Mouse (Mus musculus): ENCODE data around the gene Chrnb1. TPM values are rescaled to one million over a fixed set of nuclear protein-coding genes. Genes with fewer than 3 reads are reported as not detected.

Chrnb1 gene
- total RNA-seq, 2 experiments from 2014 or later, result 3.1 to 5.1 TPM

DNA sequence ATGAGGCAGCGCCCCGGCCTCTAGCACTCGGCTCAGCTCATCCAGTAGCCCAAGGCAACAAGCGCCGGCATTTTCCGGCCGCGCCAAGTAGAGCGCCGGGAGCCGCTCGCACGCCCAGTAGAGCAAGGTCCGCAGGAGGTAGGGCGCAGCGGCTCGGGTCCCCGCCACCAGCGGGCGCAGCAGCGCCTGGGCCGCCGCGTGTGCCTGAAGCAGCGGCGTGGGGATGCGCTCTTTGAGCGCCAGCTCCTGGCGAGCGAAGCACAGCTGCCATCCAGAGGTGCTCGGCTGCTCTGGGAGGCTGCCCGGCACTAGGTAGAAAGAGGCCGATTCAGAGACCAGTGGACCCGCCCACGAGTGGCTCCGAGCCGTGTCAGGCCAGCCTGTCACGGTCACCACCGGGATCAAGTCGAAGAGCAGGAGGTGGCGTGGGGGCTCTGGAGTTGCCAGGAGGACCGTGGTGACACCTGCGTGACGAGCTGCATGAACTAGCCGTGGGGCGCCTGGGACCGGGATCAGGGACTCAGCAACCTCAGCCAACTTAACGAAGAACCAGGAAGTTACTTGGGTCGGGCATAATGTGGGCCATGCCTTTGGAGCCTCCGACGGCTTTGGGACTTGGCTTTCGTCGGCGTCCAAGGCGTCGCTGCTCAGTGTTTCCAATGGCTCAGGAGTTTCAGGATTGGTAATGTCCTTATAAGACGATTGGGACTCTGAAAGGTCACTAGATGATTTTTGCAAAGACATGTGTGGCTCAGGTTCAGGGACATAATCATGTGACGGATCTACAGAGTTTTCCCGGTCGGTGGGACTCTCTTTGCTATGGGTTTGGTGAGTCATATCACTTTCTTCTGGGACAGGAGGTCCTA is 8.3 kb upstream of the Chrnb1 start:
- DNase-seq, result peak; percentile 82

DNA sequence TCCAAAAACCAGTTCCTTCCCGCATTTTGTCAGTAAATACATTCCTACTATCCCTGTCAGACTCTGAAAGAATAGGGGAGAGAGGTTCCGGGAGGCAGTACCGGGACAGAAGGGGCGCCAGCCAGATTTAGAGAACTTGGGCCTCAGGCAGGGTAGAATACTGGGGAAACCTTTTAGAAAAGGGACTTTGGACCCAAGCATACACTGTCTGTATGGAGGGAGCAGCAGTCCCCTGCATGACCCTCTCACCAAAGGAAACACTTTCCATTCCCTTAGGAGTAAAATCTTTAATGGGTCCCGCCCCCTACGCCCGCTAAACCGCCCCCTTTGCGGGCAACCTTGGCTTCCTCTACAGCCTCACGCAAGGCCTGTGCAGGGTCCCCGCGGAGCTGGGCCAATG is 7.6 kb upstream of the Chrnb1 start:
- DNase-seq, result no peak

DNA sequence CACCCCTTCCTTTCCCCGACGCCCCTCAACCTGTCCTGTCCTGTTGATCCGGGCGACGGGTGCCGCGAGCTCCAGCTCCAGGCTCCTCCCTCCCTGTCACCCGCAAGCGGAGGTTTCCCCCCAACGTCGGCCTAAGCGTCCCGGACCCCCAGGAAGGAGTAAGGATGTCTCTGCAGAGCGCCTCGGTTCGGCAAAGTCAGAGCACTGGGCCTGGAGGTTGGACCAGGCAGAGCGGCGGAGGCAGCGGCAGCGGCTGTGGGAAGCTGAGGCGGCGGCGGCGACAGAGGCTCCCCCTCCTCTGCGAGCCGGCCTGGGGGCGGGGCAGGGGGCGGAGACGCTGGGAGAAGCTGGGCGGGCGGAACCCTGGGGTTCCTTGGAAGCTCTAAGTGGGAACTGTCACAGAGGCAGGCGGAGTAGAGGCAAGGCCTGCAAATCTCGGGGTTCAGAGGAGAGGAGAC is 6.9 kb upstream of the Chrnb1 start:
- peak; percentile 89 for DNase-seq

DNA sequence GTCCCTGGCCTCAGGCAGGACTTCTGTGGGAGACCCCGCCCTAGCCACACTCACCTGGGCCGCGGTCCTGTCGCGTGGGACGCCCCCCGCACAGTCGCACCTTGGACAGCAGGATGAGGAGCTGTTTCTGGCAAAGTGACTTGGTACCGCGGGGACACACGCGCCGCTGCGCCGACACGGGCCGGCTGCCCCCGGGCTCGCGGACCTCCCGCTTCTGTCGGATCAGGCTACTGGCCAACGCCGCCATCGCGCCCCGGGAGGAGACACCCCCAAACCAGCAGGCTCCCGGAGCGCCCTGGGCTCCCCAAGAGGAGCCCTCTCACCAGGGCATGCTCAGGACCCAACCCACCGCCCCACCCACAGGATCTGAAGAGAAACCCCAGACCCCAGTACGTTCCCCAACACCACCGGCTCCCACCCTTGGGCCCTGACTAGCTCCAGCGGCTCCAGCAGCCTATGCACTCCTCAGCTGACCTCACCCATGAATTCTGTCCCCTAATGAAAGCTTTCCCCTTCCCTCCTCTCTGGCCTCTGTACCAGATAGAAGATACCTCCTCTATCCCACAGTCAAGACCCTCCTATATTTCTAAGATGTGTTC is 5.7 kb upstream of the Chrnb1 start, which contains the start of gene Fgf11:
Fgf11 (minus strand) TSS at position 479 of the 599 bp plus-strand sequence.
- no peak for DNase-seq

DNA sequence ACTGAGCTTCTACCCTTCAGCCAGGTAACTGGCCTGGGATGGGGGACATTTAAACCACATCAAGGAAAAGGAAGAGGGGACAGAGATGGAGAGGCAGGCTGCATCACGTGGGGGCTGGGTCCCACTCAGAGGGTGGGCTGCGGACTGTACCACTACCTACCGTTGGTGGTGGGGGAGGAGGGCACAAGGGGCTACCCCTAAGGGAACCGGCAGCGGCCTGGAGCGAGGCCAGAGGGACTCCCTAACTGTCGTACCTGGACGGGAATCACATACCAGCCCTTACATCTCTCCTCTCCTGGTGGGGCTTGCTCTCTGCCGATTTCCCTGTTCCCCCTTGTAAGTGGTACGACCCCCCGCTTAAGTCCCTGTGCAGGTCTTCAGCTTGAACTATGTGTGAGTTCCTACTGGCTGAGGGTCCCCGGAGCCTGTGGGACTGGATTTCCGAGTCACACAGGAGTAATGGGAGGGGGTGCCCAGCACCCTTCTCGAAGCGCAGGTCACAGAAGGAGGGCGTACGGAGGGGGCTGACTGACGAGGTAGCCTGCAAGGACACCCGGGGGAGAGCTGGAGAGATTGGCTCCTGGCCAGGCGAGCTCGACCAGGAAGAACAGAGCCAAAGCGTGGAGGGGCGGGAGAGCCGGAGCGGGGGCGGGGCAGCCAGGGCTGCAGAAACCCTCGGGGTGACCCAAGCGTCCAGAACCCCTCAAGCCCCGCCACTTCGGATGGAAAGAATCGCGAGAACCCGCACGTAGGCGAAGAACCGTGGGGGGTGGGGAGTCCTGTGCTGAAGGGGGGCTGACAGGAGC is 4.9 kb upstream of the Chrnb1 start:
- DNase-seq, result peak; percentile 79

DNA sequence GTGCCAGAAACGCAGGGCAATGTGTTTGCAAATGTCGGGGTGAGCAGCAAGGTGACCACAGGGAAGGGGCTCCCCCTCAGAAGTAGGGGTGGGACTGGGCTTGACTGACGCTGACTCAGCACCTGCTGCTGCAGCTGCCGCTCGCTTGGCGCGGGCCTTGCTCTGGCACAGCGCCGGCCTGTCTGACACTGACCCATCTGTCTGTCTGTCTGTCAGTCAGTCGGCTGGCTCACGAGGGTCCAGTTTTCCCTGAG is 4.3 kb upstream of the Chrnb1 start:
- peak; percentile 41 for DNase-seq

DNA sequence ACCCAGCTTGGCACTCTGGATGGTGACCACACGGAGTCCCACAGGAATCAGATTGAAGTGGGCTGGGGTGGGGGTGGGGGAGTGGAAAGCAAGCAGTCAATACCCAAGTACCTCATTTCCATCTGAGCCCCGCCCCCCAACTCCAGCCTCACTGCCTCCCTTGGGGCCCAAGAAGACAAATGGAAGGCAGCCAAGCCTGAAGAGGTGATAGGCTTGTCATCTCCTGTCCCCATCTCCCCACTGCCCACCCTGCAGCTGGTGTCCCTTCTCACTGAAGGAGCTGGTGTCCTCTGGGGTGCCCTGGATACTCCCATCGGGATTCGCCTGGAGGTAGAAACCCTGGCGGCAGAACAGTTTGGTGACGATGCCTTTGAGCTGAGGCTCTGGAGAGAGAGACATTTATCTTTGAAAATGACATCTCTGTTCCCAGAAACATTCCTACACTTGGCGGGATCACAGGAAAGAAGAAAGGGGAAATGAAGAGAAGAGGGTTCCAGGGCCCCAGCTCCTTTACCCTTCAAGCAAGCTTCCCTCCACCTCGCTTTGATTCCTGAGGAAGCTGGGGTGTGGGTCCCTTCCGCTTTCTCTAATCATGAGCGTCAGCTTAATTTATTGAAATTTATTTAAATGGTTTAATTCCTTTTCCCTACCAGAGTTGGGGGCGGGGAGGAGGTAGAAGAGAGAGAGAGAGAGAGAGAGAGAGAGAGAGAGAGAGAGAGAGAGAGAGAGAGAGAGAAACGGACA is 3.8 kb upstream of the Chrnb1 start:
- DNase-seq, result no peak

DNA sequence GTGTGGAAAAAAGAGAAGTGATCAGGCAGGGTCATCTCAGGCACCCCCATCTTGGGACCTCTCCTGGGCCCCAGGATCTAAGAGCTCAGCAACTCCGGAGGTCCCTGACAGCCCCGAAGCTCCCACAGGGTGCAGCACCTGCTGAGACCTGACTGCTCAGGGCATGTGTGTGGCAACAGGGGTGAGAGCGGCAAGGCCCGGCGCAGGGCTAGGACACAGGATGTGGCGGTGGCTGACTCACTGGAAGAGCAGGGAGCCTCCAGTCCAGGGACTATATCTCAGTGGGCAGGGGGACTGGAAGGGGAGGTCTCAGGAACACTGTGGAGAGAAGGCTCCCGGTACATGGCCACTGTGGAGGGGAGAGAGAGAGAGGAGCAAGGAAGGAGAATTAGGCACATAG is 2.2 kb upstream of the Chrnb1 start:
- no peak for DNase-seq

DNA sequence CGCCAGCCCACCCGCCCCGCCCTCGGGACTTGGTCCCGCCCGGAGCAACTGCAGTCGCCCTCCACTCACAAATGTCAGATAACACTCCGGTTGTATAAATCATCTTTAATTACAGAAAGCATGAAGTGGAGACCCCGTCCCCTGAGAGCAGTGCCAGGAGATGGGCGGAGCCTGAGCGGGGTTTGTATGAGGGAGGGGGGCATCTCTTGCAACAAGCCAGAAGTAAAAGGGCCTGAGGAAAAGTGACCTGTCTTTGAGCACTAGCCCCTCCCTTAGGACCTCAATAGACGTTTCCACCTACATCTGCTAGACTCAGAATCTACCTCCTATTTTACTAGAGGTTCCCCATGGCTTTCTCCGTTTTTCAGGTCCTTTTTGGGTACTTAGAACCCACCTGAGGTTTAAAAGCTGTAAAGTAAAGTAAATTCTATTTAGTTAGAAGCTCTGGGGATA is 266 bp upstream of the Chrnb1 start:
- no peak for DNase-seq

DNA sequence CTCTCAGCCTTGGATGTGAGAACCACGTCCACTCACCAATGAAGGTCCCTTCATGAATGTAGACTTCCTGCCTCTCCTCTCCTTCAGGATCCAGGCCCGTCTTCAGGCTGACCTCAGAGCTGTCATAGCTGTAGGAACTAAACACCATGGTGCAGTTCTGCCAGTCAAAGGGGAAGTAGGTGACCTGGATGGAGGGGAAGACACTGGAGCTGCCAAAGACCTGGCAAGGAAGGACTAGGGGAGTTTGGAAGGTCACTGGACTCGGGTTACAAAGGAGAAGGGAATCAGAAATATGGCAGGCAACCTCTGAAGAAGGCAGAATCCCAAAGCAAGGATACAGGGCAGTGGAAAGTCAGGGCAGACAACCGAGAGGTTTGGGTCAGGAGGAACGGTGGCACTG is 2.3 kb downstream of the Chrnb1 start:
- DNase-seq, result no peak

DNA sequence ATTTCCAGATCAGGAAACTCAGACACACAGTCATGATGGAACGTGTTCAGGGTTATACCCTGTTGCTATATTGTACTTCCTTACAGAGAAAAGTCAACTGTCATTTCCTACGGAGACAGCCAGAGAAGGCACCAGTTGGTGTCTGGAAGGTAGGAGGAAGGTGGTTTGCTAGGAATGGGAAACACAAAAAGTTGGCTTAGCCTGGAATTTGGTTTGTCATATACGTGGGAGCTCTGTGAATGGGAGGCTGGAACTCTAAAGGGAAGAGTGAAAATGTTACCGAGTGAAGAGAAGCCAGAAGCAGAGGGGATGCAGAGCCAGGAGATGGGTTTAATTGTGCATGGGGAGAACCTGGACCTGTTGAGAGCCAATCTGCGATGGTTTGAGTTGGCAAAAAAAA is 4.3 kb downstream of the Chrnb1 start:
- no peak for DNase-seq

DNA sequence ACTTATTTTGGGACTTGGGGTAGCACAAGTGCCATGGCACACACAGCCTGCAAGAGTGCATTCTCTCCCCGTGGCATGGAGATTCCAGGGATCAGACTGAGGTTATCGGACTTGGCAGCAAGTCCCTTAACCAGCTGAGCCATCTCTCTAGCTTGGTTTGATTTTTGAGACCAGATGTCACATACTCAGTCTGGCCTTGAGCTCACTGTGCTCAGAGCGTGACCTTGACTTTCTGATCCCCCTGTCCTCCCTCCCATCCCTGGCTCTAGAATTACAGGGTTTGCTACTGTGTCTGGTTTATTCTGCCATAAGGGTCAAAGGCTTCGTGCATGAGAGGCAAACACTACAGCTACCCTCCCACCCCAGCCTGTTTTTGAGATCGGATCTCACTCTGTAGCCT is 6.3 kb downstream of the Chrnb1 start:
- no peak for DNase-seq

DNA sequence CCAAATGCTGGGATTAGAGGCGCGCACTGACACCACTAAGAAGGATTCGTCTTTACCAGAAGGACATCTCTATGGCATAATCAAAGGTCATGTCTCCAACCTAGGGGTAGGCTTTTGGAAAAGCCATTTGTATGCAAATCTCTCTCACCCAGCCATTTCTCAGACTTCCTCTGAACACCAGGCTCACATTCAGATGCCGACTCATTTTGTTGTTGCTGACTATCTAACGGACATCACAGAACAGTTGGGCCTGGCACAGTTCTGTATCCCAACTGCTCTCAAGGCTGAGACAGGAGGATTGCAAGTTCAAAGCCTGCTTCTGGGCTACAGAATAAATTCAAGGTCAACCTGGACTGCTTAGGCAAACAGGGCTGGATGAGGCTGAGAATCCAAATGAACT is 8.4 kb downstream of the Chrnb1 start:
- no peak for DNase-seq

DNA sequence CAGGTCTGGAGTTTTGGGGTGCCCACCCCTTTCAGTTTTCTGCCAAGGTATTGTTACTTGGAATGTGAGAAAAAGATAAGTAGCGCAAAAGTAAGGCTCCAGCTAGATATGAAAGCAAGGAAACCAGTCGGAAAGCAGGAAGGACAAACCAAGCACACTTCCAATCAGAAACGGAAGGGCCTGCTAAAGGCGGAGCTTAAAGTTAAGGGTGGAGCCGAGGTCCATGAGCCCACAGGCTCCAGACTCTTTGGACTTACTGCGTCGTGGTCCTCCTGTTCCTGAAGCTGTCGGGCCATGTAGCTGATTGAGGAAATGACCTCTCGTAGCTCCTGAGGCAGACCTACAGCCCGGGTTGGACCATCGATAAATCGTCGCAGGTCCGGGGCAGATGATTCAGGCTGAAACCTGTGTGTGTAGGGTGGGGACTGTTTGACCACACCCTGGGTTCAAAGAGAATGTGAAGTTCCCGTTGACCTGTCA is 10.9 kb downstream of the Chrnb1 start:
- DNase-seq, result peak; percentile 50

DNA sequence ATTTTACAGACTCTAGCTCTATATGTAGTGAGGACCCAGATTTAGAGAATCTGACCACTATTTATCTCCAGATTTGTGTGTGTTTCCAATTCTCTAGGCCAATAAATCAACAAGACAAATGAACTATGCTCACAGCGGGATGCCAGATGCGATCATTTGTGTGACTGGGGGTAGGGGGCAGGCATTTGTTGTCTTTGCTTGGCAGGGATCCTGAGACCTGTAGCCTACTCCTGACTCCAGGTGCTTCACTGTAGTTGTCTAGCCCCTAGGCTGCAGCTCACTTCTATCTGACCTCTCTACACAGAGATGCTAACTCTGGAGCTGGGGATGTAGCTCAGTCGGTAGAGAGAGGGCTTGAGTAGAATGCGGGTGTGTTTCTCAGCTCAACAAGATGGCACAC is 13.9 kb downstream of the Chrnb1 start:
- DNase-seq, result no peak

DNA sequence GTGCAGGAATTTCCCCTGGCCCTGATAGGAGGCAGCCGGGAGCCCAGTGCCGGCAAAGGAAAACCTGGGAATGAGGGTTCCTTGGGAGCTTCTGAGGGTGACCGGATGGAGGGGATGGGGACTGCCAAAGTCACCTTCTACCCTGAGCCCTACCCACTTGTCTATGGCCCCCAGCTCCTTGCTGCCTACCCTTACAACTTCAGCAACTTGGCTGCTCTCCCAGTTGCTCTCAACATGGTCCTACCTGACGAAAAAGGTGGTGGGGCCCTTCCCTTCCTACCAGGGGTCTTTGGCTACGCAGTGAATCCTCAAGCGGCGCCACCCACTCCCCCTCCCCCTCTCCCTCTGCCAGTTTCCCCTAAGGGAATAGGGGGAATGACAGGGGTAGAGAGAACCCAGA is 16.8 kb downstream of the Chrnb1 start:
- no peak for DNase-seq

DNA sequence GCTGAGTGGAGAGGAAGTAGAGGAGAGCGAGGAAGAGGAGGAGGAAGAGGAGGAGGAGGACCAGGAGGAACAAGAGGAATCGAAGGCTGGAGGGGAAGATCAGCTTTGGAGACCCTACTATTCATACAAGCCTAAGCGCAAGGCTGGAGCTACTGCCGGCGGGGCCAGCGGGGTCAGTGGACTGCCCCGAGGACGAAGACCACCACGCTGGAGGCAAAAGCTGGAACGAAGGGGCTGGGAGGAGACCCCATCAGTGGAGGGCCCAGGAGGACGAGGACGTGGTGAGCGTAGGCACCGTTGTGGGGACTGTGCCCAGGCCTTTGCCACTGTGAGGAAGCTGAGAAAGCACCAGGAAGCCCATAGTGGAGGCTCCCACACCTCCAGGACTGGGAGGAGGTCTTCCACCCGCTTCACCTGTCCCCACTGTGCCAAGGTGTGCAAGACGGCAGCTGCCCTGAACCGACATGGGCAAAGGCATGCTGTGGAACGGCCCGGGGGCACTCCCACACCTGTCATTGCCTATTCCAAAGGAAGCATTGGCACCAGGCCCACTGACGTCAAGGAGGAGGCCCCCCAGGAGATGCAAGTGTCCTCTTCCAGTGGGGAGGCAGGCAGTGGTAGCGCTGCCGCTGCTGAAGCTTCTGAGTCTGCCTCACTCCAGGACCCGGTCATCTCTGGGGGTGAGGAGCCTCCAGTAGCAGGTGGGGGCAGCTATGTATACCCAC is 17.3 kb downstream of the Chrnb1 start:
- peak; percentile 43 for DNase-seq

DNA sequence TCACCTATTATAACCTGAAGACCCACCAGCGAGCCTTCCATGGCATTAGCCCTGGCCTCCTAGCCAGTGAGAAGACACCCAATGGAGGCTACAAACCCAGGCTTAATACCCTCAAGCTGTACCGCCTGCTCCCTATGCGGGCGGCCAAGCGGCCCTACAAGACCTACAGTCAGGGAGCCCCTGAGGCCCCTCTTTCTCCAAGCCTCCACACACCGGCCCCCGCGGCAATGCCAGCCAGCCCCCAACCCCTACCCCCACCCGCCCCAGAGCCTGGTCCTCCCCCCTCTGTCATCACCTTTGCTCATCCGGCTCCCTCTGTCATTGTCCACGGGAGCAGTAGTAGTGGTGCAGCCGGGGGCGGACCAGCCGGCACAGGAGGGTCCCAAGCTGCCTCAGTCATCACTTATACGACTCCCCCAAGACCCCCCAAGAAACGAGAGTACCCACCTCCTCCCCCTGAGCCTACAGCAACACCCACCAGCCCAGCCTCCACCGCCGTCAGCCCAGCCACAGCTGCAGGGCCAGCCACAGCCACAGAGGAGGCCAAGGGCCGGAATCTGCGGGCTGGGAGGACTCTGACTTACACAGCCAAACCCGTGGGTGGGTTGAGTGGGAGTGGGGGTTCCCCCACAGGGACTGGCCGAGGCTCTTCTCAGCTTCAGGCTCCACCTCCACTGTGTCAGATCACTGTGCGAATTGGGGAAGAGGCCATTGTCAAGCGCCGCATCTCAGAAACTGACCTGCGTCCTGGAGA is 18.1 kb downstream of the Chrnb1 start:
- DNase-seq, result no peak

DNA sequence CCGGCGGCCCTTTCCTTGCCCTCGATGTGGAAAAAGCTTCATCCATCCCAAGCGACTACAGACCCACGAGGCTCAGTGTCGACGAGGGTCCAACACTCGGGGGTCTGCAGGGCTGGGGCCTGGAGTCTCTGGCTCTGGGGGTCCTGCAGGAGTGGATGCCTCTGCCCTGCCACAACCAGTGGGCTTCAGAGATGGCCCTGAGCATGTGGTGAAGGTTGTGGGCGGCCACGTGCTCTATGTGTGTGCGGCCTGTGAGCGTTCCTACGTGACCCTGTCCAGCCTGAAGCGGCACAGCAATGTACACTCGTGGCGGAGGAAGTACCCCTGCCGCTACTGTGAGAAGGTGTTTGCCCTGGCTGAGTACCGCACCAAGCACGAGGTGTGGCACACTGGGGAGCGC is 19.3 kb downstream of the Chrnb1 start:
- DNase-seq, result no peak

DNA sequence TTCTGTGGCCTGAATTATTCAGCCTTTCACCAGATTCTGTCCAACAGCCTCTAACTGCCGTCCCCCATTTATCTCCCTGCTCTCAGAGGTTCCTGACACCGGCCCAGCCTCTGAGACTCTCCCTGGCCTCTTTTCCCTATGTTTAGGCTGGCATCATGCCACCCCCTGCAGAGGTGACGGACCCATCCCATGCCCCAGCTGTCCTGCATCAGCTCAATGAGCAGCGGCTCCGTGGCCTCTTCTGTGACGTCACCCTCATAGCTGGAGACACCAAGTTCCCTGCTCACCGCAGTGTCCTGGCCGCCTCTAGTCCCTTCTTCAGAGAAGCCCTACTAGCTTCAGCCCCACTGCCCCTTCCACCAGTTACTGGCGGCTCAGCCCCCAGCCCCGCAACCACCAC is 20.0 kb downstream of the Chrnb1 start:
- DNase-seq, result no peak

DNA sequence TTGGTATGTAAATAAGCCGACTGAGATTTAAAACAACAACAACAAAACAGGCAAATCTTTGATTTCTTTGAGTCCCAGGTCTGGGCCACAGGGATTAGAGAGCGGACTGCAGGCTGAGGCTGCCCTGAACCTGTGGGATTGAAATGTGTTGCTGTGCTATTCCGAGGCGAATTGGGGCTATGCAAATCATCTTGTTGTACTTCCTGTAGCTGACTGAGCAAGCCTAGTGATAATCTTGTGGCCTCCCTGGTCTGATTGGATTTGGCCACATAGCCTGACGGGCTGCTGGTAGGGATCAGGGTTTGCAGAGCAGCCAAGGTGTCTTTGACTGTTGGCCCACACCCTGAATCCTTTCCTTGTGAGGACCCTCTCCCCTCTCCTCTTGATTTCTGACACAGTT is 20.8 kb downstream of the Chrnb1 start:
- DNase-seq, result no peak

All from heart, postnatal 4 days (tissue).